Mouse (Mus musculus): Measurements from ENCODE around the gene Pkd1.

Pkd1 gene

GRCm38 (mm10) chr17:24608874-24609273, 59.2 kb downstream of the Pkd1 start:
- DNase-seq, result no peak

- no peak for DNase-seq
Observed at GRCm38 (mm10) chr17:24610711-24611110, 61.1 kb downstream of the Pkd1 start.

GRCm38 (mm10) chr17:24617561-24618194, 68.0 kb downstream of the Pkd1 start:
- DNase-seq, result no peak

DNA sequence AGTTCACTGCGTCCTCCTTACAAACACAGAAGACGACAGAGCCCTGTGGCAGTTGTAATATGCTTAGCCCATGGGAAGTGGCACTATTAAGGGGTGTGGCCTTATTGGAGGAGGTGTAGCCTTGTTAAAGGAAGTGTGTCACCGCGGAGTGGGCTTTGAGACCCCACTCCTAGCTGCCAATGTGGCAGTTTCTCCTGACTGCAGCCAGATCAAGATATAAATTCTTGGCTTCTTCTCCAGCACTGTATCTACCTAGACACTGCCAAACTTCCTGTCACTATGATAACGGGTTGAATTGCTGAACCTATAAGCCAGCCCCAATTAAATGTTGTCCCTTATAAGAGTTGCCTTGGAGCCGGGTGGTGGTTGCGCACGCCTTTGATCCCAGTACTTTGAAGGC, 75.8 kb downstream of the Pkd1 start:
- no peak for DNase-seq

- peak; percentile 64 for DNase-seq
Observed at GRCm38 (mm10) chr17:24628646-24629045, 79.0 kb downstream of the Pkd1 start.

GRCm38 (mm10) chr17:24630072-24630471, 80.4 kb downstream of the Pkd1 start:
- no peak for DNase-seq

GRCm38 (mm10) chr17:24632167-24632812, 82.7 kb downstream of the Pkd1 start, which contains the start of the genes Tsc2 and Nthl1:
Tsc2 (minus strand) TSS chr17:24632630.
Nthl1 (plus strand) TSS chr17:24632680.
- peak; percentile 82 for DNase-seq

- DNase-seq, result no peak
Observed at GRCm38 (mm10) chr17:24632813-24633449, 83.3 kb downstream of the Pkd1 start.

DNA sequence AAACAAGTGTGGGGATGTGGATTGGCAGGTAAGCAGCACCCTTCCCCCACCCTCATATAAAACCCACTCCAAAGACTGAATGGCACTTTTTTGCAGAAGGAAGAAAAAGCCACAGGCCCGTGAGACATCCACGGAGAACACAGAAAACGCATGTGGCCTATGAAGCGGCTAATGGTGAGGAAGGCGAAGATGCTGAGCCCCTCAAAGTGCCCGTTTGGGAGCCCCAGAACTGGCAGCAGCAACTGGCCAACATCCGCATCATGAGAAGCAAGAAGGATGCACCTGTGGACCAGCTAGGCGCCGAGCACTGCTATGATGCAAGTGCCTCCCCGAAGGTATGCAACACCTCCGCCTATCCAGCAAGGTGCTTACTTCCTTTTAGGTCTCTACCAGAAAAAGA, 84.2 kb downstream of the Pkd1 start:
- no peak for DNase-seq

- no peak for DNase-seq
Observed at GRCm38 (mm10) chr17:24635024-24635423, 85.4 kb downstream of the Pkd1 start.

DNA sequence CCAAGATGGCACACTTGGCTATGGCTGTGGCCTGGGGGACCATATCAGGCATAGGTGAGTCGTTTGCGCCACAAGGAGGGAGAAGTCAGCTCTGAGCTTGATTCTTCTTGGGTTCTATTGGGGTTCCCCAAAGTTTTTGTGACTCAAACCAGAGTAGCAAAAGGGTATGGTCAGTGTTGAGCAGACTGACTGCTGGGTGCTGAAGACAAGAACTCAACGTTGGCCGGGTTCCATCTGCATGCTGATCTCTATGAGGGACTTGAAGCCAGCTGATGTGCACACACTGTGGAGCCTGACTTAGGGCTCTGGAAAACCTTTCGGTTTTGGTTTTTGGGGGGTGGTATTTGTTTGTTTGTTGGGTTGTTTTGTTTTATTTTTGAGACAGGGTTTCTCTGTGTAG, 86.1 kb downstream of the Pkd1 start:
- DNase-seq, result no peak

- no peak for DNase-seq
Observed at GRCm38 (mm10) chr17:24636781-24637481, 87.3 kb downstream of the Pkd1 start.

- DNase-seq, result no peak
Observed at GRCm38 (mm10) chr17:24638214-24638613, 88.6 kb downstream of the Pkd1 start.

DNA sequence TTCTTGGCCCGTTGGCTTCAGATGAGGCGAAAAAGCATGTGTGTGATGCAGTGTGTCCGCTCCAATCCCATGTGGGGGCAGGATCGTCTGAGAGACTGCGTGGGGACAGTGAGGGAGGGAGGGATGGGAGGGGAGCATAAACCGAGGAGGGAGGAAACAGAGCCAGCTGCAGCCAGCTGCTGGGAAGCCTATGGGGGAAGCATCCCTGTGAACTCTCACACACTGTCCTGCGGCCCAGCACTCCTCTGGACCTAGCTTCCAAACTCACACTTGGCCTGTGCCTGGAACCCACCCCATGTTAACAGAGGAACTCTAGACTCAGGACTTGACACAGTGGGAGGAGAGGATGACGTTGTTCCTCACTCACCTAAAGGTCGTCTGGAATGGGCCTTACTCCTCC, 89.2 kb downstream of the Pkd1 start:
- no peak for DNase-seq

DNA sequence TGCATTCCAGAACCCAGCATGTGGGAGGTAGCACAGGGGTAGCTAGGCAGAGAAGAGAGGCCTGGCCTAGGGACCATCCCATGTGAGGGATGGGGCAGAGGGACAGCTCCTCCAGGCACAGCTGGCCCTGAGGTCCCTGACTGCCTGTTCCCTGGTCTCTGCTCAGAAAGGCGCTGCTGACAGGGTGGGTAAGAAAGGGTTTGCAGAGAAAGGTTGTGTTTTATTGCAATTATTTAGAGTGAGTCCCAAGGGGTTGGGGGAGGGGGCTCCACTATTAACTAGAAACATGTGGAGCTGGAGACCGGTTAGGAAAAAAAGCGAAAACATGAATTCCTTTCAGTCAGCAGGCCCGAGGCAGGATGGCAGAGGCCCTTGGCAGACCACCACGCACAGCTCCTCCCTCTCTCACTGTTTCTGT, 89.9 kb downstream of the Pkd1 start:
- no peak for DNase-seq

- no peak for DNase-seq
Observed at GRCm38 (mm10) chr17:24640119-24640518, 90.5 kb downstream of the Pkd1 start.

- DNase-seq, result no peak
Observed at GRCm38 (mm10) chr17:24640581-24640980, 90.9 kb downstream of the Pkd1 start.

DNA sequence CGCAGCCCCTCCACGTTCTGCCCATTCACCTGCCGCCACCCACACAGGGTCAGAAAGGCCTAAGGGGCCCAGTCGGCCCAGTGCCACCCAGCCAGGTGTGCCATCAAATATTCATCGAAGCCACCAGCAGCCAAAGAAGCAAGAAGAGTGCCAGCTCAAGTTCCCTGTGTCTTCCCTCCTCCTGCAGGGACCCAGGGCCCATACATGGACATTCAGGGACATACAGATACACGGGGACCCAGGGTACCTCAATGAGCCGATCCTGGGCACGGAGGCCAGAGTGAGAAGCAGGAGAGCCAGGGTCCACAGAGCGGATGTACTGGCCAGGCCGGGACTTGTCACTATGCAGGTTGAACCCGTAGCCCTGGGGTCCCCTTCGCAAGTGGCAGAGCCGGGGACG, 92.3 kb downstream of the Pkd1 start:
- no peak for DNase-seq

DNA sequence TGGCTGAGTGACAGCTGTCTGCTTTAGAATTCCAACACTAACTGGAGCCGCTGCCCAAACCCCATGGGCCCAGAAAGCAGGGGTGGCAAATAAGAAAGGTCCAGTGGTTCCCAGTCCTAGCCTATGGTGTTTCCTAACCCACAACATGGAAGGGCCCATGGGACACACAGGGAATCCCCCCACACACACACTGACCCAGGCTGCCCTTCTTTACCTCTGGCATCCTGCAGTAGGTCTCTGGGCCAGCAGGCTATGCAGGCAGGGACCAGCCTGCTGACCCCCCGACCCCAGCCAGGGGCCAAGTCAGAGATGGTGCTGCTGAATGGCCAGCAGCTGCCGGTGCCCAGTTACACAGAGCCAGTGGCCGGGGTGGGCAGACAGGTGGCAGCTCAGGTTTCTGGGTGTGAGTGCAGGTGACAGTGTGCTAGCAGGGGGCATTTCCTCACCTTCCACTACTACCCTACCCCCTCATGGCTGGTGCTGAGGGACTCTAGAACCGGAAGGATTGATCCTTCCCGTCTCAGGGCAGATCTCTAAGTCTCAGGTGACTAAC, 93.2 kb downstream of the Pkd1 start:
- DNase-seq, result no peak

DNA sequence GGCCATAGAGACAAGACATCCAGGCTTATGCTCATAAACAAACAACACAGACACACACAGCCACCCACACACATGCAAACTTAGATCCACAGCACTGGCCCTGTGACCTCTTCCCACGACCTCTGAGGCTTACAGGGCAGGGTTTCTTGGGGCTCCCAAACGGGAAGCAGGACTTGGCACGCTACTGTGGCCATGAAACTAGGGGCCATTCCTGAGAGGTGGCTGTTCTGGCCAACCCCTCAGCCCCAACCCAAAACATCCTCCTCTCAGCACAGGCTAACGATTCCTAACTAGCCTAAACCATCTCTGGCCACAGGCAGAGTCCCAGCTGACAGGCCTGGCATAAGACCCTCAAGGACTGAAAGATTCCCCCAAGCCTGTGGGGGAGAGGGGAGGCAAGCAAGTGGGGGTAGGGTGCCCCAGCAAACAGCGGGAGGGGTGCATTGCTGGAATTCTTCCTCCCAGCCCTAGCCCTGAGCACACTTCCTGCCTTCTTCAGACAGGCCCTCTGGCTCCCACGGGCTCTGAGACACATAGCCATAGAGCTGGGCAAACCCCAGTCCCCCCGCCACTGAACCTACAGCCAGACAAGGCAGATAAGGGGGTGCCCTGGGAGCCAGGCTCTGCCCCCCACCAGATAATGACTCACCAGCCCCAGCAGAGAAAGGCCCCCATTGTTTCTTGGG, 94.5 kb downstream of the Pkd1 start:
- DNase-seq, result no peak

GRCm38 (mm10) chr17:24644875-24645721, 95.5 kb downstream of the Pkd1 start:
- DNase-seq, result no peak

- no peak for DNase-seq
Observed at GRCm38 (mm10) chr17:24645916-24646315, 96.3 kb downstream of the Pkd1 start.

All from right cerebral cortex, postnatal 4 days (tissue).